ENCODE assay signal across 9 mouse cellular contexts in the genomic region with DNA sequence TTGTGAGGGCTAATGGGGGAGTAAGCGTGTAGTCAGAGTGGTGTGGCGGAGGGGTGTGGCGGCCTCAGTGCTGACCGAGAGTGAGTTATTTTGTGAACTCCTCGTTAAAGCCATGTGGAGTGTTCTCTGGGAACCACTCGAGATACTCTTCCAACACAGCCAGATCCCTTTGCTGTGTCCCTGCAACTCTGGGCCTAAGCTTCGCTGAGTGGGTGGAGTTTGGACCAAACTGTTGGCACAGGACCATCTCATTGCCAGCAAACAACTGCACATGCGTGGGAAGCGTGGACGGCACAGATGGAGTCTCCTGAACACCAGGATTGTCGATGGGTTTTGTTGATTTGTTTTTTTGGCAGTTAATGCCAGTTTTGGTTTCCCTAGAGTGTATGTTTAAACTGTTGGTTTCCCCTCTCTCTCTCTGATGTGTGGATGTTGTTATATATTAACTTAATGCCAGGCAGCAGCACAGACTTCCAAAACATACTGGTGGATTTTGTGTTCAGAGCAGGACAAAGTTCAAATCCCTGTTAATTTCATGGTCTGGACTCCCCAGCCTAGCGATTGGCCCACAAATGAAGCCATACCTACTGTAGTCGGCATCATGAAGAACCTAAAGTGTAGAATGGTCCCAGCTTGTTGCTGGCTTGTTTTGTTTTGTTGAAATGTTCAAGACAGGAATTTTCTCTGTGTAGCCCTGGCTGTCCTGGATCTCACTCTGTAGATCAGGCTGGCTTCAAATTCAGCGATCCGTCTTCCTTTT. TPM values are rescaled to one million over a fixed set of nuclear protein-coding genes. Genes with fewer than 3 reads are reported as not detected.
DNase-seq lines count a peak whose midpoint lies in the region; ATAC-seq and TF ChIP-seq lines count a peak whose summit lies in the region.
"Had no signal": no experiment of that assay in that cellular context is flagged by ENCODE, and none has a peak within 500 bp of the region (broad histone marks: within the 10 kb centered on the region; RNA-seq: fewer than 3 reads in every experiment).

No protein-coding gene starts in this region.

- TF ChIP-seq CTCF in ES-Bruce4 (IDR thresholded peaks at IDR 0.05; ENCODE audit: low read depth, low read length): no peak

- DNase-seq in adrenal gland, postnatal 14 days: peak; percentile 87
- peak; percentile 31 to 53 for DNase-seq in gastrocnemius, adult 8-10 months (ENCODE audit: low spot score in 2 of 2)
- peak; percentile 68 to 86 for DNase-seq in left cerebral cortex, postnatal 25 days (ENCODE audit: low spot score in 2 of 2)
- DNase-seq in ovary, postnatal 14 days (ENCODE audit: low spot score): peak; percentile 62
- no peak for DNase-seq in B cell, adult 2 months
- DNase-seq in retina, embryonic 14.5 days (ENCODE audit: low spot score): no peak

- peaks cover 4% of the 10 kb centered on the region; the same call in 1 of the 2 replicates for H3K9me3 ChIP-seq in ES-Bruce4 (replicated peaks; ENCODE audit: control insufficient read depth, insufficient read depth, low read length, poor library complexity, severe bottlenecking)
- H3K9me3 ChIP-seq in kidney, embryonic 14.5 days (ENCODE audit: control insufficient read depth, low read length): no peaks in the 10 kb centered on the region
- H3K9me3 ChIP-seq: heart, embryonic 13.5 days had no signal

- peak overlapping the region; percentile 2; the same call in 1 of the 2 replicates for H3K4me3 ChIP-seq in ES-Bruce4 (ENCODE audit: low read depth, low read length)
- no peak overlapping the region for H3K4me3 ChIP-seq in kidney, embryonic 14.5 days (ENCODE audit: low read length)
- H3K4me3 ChIP-seq: heart, embryonic 13.5 days had no signal

- intact Hi-C loops in left cerebral cortex, postnatal 25 days (cut with DNase I): no loop called here

- no peaks in the 10 kb centered on the region for H3K36me3 ChIP-seq in ES-Bruce4 (ENCODE audit: control insufficient read depth, insufficient read depth, low read length, poor library complexity, severe bottlenecking)
- H3K36me3 ChIP-seq in kidney, embryonic 14.5 days (ENCODE audit: control insufficient read depth, insufficient read depth, low read length): no peaks in the 10 kb centered on the region
- H3K36me3 ChIP-seq: heart, embryonic 13.5 days had no signal

- no peak for TF ChIP-seq EP300 in ES-Bruce4 (IDR thresholded peaks at IDR 0.05; ENCODE audit: insufficient read depth, low read depth, low read length)

- ATAC-seq in kidney, embryonic 14.5 days (ENCODE audit: low FRiP score, low TSS enrichment): peak; percentile 52

- TF ChIP-seq POLR2A in ES-Bruce4 (IDR thresholded peaks at IDR 0.05; ENCODE audit: insufficient read depth, low read length): no peak

- H3K27me3 ChIP-seq in ES-Bruce4 (ENCODE audit: control insufficient read depth, insufficient read depth, low read length, poor library complexity, severe bottlenecking): no peaks in the 10 kb centered on the region
- H3K27me3 ChIP-seq in kidney, embryonic 14.5 days (ENCODE audit: control insufficient read depth, insufficient read depth, low read length): no peaks in the 10 kb centered on the region
- H3K27me3 ChIP-seq: heart, embryonic 13.5 days had no signal

- H3K4me2 ChIP-seq in kidney, embryonic 14.5 days (replicated peaks; ENCODE audit: low read depth, low read length): peak overlapping the region; percentile 28
- H3K4me2 ChIP-seq: heart, embryonic 13.5 days had no signal

- WGBS in kidney, embryonic 14.5 days: 47% methylated on average over 15 of the region's 15 CpGs

- no peak overlapping the region for H3K27ac ChIP-seq in ES-Bruce4 (ENCODE audit: insufficient read depth, low read length)
- H3K27ac ChIP-seq in kidney, embryonic 14.5 days (ENCODE audit: low read depth, low read length): peak overlapping the region; percentile 38
- H3K27ac ChIP-seq: heart, embryonic 13.5 days had no signal

- peaks cover 2% of the 10 kb centered on the region for H3K4me1 ChIP-seq in ES-Bruce4 (ENCODE audit: control insufficient read depth, insufficient read depth, low read length)
- peaks cover 40% of the 10 kb centered on the region for H3K4me1 ChIP-seq in kidney, embryonic 14.5 days (ENCODE audit: control insufficient read depth, insufficient read depth, low read length)

- H3K9ac ChIP-seq in ES-Bruce4 (ENCODE audit: low read depth, poor library complexity, severe bottlenecking): no peak overlapping the region
- no peak overlapping the region for H3K9ac ChIP-seq in kidney, embryonic 14.5 days (ENCODE audit: low read depth, low read length)
- H3K9ac ChIP-seq: heart, embryonic 13.5 days had no signal

RNA-seq across cellular contexts. Expression of a gene that starts 22.3 kb away (rescaled TPM):
- 33.7 and 38.5 TPM in 2 replicates for polyA plus RNA-seq in ES-Bruce4 (2011; ENCODE audit: insufficient read depth, insufficient read length, low read depth, missing spikeins)
- 110 and 120 TPM in 2 replicates for total RNA-seq in adrenal gland, postnatal 14 days (2021)
- 1 to 10 TPM; 1.2 to 3.5 (median 3.0) TPM for total RNA-seq in gastrocnemius, adult 8-10 months (2022)
- 54.1 and 65.7 TPM in 2 replicates for polyA plus RNA-seq in kidney, embryonic 14.5 days (2014; fragmentation: Nextera tagmentation; extraction: Ambion mirVana)
- 10 to 100 TPM; 17.6 to 25.2 TPM for total RNA-seq in left cerebral cortex, postnatal 25 days (2021)

Comparison
In these comparisons a context has a peak if more than half of its experiments do, and no peak if none do; other contexts are left out.
1. DNase-seq: peak in adrenal gland, postnatal 14 days (single experiment), gastrocnemius, adult 8-10 months (2 of 2), left cerebral cortex, postnatal 25 days (2 of 2) and ovary, postnatal 14 days (single experiment); none in B cell, adult 2 months (0 of 2) and retina, embryonic 14.5 days (single experiment).
2. RNA of a gene that starts 22.3 kb away (total RNA-seq): 110 to 120 TPM in adrenal gland, postnatal 14 days and 17.6 to 25.2 TPM in left cerebral cortex, postnatal 25 days; 1.2 to 3.5 TPM in gastrocnemius, adult 8-10 months; every median in the first group is over 4 times any median in the second.